Mouse (Mus musculus): ENCODE data around the gene Fgfr2. TPM values are rescaled to one million over a fixed set of nuclear protein-coding genes. Genes with fewer than 3 reads are reported as not detected.

The Fgfr2 gene
- total and polyA plus RNA-seq, 2 experiments from 2014 or later, result 12.1 to 32.6 TPM

DNA sequence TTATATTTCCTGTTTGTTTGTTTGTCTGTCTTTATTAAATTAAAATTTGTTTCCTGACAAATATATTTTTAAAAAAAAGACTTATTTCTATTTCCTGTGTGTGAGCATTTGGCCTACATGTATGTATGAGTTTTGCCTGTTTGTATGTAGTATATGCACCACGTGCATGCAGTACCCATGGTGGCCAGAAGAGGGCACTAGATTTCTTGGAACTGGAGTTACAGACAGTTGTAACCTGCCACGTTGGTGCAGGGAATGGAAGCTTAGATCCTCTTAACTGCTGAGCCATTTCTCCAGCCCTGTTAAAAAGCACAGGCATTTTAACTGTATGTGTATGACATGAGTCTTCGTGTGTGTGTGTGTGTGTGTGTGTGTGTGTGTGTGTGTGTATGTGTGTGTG, 1365.2 kb downstream of the Fgfr2 start:
- H3K4me3 ChIP-seq (ENCODE audit: low read depth, low read length), result no peak overlapping the region
- H3K36me3 ChIP-seq (ENCODE audit: insufficient read depth, low read length), result no peaks in the 10 kb centered on the region
- no peak overlapping the region for H3K9ac ChIP-seq (replicated peaks; ENCODE audit: low read length, poor library complexity, severe bottlenecking)
- no peaks in the 10 kb centered on the region for H3K27me3 ChIP-seq (ENCODE audit: insufficient read depth, low read length)
- ATAC-seq (ENCODE audit: low FRiP score), result no peak
- 90% methylated on average over 3 of the region's 3 CpGs for WGBS
- no peak overlapping the region for H3K27ac ChIP-seq (ENCODE audit: low read depth, low read length)
- DNase-seq (ENCODE audit: low spot score), result no peak
- H3K4me1 ChIP-seq (ENCODE audit: insufficient read depth, low read length), result no peaks in the 10 kb centered on the region
- TF ChIP-seq CTCF (IDR thresholded peaks at IDR 0.05), result peak; percentile 51
- no peaks in the 10 kb centered on the region for H3K9me3 ChIP-seq (ENCODE audit: low read length)
- no peak overlapping the region for H3K4me2 ChIP-seq (ENCODE audit: low read depth, low read length, poor library complexity, severe bottlenecking)

DNA sequence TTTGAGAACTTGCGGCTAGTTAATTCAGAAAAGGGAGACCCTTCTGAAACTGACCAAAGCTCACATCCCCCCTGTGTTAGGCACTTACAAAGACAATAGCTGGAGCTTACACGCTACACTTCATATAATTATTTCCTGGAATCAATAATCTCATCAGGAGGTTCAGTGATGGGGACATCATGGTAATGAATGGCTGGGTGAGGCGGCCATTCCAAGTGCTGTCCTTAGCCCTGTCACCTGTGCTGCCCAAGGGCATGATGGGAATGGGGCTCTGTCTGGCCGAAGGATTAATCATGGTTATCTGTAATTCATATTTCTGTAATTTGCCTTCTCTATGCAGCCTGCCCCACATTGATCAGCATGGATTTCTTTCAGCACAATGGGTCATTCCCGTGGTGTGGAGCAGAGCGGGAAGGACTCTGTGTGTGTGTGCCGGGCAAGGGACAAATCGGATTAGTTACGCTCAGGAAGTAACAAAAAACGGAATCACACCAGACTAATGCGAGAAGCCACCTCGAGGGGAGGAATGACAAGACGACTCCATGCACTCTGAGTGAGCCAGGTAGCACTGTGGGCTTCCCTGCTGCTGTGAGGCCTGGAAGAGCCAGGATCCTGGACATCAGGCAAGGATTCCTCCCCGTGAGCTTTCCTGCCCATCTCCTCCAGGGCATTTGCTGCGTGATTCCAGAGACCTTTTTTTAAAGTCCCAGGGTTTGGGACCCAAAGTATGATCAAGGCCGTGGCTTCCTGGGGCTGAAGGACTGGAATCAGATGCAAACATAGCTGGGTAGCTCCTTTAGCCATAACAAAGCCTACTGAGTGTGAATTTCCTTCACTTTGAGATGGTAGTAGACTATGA, 1375.8 kb downstream of the Fgfr2 start:
- Histone ChIP-seq H3K9me3 (ENCODE audit: low read length) (no peaks in the 10 kb centered on the region), H3K4me2 (ENCODE audit: low read depth, low read length, poor library complexity, severe bottlenecking) (no peak overlapping the region), H3K4me3 (ENCODE audit: low read depth, low read length) (no peak overlapping the region), H3K27ac (ENCODE audit: low read depth, low read length) (no peak overlapping the region), H3K36me3 (ENCODE audit: insufficient read depth, low read length) (no peaks in the 10 kb centered on the region), H3K4me1 (ENCODE audit: insufficient read depth, low read length) (no peaks in the 10 kb centered on the region), H3K9ac (replicated peaks; ENCODE audit: low read length, poor library complexity, severe bottlenecking) (no peak overlapping the region), H3K27me3 (ENCODE audit: insufficient read depth, low read length) (peaks cover 40% of the 10 kb centered on the region)
- WGBS, result 14% methylated on average over 16 of the region's 16 CpGs
- DNase-seq (ENCODE audit: low spot score), result no peak
- TF ChIP-seq CTCF (IDR thresholded peaks at IDR 0.05), result no peak
- no peak for ATAC-seq (ENCODE audit: low FRiP score)

DNA sequence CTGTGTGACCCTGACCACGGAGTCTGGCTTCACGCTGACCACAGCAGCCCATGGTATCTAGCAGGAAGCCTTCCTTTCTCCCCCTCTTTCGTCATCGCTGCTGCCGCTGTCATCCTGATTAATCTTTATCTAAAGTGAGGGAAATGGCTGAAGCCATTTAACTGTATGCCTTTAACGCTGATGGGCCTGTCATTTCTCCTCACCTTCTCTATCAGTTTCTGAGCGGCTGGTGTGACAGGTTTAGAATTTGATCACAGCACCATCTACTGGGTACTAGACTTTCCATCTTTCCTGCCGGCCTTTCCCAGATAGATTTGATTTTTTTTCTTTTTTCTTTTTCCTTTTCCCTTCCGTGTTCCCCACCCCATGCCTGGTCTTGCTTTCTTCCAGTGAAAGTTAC, 1376.4 kb downstream of the Fgfr2 start:
- H3K4me1 ChIP-seq (ENCODE audit: insufficient read depth, low read length), result no peaks in the 10 kb centered on the region
- no peak overlapping the region for H3K4me2 ChIP-seq (ENCODE audit: low read depth, low read length, poor library complexity, severe bottlenecking)
- peak; percentile 73 for TF ChIP-seq CTCF (IDR thresholded peaks at IDR 0.05)
- H3K27me3 ChIP-seq (ENCODE audit: insufficient read depth, low read length), result peaks cover 44% of the 10 kb centered on the region
- H3K9ac ChIP-seq (replicated peaks; ENCODE audit: low read length, poor library complexity, severe bottlenecking), result no peak overlapping the region
- no peak for ATAC-seq (ENCODE audit: low FRiP score)
- no peaks in the 10 kb centered on the region for H3K9me3 ChIP-seq (ENCODE audit: low read length)
- H3K36me3 ChIP-seq (ENCODE audit: insufficient read depth, low read length), result no peaks in the 10 kb centered on the region
- peak; percentile 75 for DNase-seq (ENCODE audit: low spot score)
- H3K27ac ChIP-seq (ENCODE audit: low read depth, low read length), result no peak overlapping the region
- no peak overlapping the region for H3K4me3 ChIP-seq (ENCODE audit: low read depth, low read length)
- WGBS, result 11% methylated on average over 9 of the region's 9 CpGs

DNA sequence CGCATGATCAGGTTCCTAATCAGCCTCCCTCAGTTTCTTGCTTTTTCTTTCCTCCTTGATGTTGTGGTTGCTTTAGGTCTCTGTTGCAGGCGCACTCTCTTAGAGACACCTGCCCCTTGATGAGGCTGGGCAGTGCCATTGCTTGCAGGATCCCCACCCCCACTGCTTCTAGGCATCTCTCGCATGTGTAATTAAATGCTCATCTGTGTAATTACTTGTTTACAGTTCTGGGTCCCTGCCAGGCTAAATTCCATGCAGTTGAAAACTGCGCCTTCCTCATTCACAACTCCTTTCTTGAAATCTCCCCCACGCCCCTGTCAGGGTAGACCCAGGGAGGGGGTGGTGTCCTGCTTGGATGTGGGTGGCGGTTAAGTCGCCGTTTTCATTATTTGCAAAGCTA, 1380.0 kb downstream of the Fgfr2 start:
- H3K9ac ChIP-seq (replicated peaks; ENCODE audit: low read length, poor library complexity, severe bottlenecking), result no peak overlapping the region
- H3K27me3 ChIP-seq (ENCODE audit: insufficient read depth, low read length), result peaks cover 21% of the 10 kb centered on the region
- DNase-seq (ENCODE audit: low spot score), result no peak
- WGBS, result 67% methylated on average over 8 of the region's 8 CpGs
- no peak overlapping the region for H3K4me2 ChIP-seq (ENCODE audit: low read depth, low read length, poor library complexity, severe bottlenecking)
- H3K36me3 ChIP-seq (ENCODE audit: insufficient read depth, low read length), result no peaks in the 10 kb centered on the region
- no peak overlapping the region for H3K27ac ChIP-seq (ENCODE audit: low read depth, low read length)
- H3K4me3 ChIP-seq (ENCODE audit: low read depth, low read length), result no peak overlapping the region
- H3K4me1 ChIP-seq (ENCODE audit: insufficient read depth, low read length), result no peaks in the 10 kb centered on the region
- no peak for ATAC-seq (ENCODE audit: low FRiP score)
- TF ChIP-seq CTCF (IDR thresholded peaks at IDR 0.05), result no peak
- H3K9me3 ChIP-seq (ENCODE audit: low read length), result no peaks in the 10 kb centered on the region

DNA sequence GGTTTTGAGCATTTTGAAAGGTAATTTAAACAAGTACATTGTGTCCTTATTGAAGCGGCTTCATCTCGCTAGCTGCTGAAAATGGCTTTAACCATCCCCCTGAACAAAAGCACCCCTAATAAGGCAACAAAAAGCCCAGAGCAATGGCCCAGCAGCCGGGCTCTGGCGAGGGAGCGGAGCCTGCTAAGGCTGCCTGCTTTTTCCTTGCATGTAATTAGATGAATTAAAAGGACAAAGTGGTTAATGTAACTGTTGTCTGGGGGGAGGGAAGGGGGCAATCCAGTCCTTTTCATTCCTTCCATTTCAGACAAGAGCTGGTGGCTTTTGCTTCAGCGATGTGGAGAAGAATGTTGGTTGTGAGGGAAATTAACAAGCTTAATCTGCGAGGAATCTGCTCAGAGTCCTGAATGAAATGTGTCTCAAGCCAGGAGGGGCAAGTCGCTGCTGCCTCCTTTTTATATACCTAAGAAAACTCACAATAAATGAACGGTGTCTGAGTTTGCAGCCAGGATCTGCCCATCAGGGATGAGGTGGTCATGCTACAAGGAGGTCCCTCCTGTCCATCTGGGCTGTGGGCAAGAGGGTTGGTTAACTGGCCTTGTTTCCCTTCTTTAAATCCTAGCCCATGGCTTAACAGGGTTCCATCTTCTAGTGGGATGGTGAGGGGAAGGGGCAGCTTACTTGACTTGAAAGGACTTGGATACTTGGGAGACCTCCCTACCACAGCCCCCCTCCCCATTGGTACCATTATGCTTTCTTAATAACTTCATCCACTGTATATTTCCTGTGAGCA, 1400.2 kb downstream of the Fgfr2 start:
- Histone ChIP-seq H3K9ac (replicated peaks; ENCODE audit: low read length, poor library complexity, severe bottlenecking) (no peak overlapping the region), H3K4me2 (ENCODE audit: low read depth, low read length, poor library complexity, severe bottlenecking) (peak overlapping the region; percentile 24; the same call in 1 of the 2 replicates), H3K4me1 (ENCODE audit: insufficient read depth, low read length) (no peaks in the 10 kb centered on the region), H3K27ac (ENCODE audit: low read depth, low read length) (no peak overlapping the region), H3K9me3 (ENCODE audit: low read length) (no peaks in the 10 kb centered on the region), H3K27me3 (ENCODE audit: insufficient read depth, low read length) (no peaks in the 10 kb centered on the region), H3K4me3 (ENCODE audit: low read depth, low read length) (no peak overlapping the region), H3K36me3 (ENCODE audit: insufficient read depth, low read length) (no peaks in the 10 kb centered on the region)
- ATAC-seq (ENCODE audit: low FRiP score), result no peak
- no peak for DNase-seq (ENCODE audit: low spot score)
- WGBS, result 11% methylated on average over 9 of the region's 9 CpGs
- TF ChIP-seq CTCF (IDR thresholded peaks at IDR 0.05), result no peak

DNA sequence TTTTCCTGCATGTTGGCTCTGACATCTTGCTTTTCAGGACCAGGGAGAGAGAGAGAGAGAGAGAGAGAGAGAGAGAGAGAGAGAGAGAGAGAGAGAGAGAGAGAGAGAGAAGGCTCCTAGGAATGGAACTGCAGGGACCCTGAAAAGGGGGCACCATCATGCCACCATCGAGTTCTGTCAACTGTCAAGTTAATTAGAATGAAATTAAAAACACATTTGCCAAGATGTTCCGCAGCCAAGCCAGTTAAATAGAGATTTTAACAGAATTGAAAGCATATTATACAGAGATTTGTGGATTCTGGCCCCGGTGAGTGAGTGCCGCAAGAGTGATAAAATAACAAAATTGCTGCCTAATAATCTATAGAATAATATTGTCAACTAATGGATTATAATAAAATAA, 1400.8 kb downstream of the Fgfr2 start:
- WGBS, result 28% methylated on average over 4 of the region's 4 CpGs
- Histone ChIP-seq H3K4me2 (ENCODE audit: low read depth, low read length, poor library complexity, severe bottlenecking) (no peak overlapping the region), H3K9ac (replicated peaks; ENCODE audit: low read length, poor library complexity, severe bottlenecking) (no peak overlapping the region), H3K9me3 (ENCODE audit: low read length) (no peaks in the 10 kb centered on the region), H3K36me3 (ENCODE audit: insufficient read depth, low read length) (no peaks in the 10 kb centered on the region), H3K4me1 (ENCODE audit: insufficient read depth, low read length) (no peaks in the 10 kb centered on the region), H3K27ac (ENCODE audit: low read depth, low read length) (no peak overlapping the region), H3K4me3 (ENCODE audit: low read depth, low read length) (no peak overlapping the region), H3K27me3 (ENCODE audit: insufficient read depth, low read length) (no peaks in the 10 kb centered on the region)
- DNase-seq (ENCODE audit: low spot score), result no peak
- ATAC-seq (ENCODE audit: low FRiP score), result no peak
- TF ChIP-seq CTCF (IDR thresholded peaks at IDR 0.05), result no peak

Data from midbrain, postnatal 0 days (tissue).